Mouse (Mus musculus) heart, postnatal 14 days (tissue): Measurements from ENCODE around the gene Il6ra. TPM values are rescaled to one million over a fixed set of nuclear protein-coding genes. Genes with fewer than 3 reads are reported as not detected.

Experiments used
- DNase-seq, 2 experiments: peaks; one replicate each; pipeline ENCODE4 v3.0.0; 2021 to 2022
- intact Hi-C: fragments of 180-260 bp; cut with DNase I; formaldehyde crosslinking; loops from one replicate; pipeline ENCODE4 v1.15.1; 2025
- total RNA-seq, 2 experiments: library from RNA; stranded (reverse); gene quantifications; 2 replicates each; pipeline ENCODE4 v1.2.3; 2021

Il6ra gene
- total RNA-seq, 2 experiments from 2014 or later, result 4.9 to 5.5 TPM

DNA sequence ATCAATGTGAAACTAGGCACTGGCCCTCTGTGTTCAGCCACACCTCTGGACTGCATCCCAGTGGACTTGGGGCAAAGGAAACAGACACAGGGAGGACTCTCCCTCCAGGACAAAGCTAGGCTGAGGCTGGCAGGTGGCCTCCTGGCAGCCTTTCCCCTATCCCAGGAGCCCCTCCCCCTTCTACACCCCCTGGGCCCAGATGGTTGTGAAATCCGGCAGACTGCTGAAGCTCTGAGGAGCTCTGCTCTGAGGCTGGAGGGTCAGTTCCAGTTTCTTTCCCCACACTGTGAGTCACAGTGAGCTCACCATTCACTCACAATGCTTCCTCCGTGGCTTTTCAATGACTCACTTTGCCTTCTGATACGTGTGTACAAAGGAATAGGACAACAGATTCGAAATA, 51.9 kb downstream of the Il6ra start:
- DNase-seq, result peak; percentile 82 to 83
- intact Hi-C loops, result loop anchor here (2.0 to 10.0 kb wide), 3 partner anchors 52 to 214 kb away; partner anchors contain the start of genes Atp8b2, Il6ra and Tpm3

GRCm38 (mm10) chr3:89860343-89860742, 52.7 kb downstream of the Il6ra start:
- intact Hi-C loops, result loop anchor here (2.0 to 10.0 kb wide), 3 partner anchors 52 to 214 kb away; partner anchors contain the start of genes Atp8b2, Il6ra and Tpm3
- no peak for DNase-seq

DNA sequence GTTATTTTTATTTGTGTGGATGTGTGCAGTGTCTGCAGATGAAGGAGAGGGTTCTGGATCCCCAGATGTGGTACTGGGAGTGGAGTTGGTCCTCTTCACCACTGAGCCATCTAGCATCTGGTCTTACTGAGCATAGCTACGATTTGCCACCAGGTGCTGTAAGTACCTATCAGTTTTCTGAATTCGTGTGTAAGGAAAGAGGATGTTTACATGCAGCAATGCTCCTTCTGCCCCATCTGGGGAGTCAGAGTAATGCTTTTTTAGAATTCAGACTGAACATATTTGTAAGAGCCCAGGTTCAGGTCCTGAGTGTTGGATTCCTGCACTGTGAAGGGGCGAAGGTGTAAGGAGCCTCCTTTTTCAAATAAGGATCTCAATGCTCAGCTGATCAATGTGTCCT, 53.1 kb downstream of the Il6ra start:
- intact Hi-C loops, result loop anchor here (2.0 to 10.0 kb wide), 5 partner anchors 53 to 355 kb away; partner anchors contain the start of genes Atp8b2, Il6ra and Tpm3

DNA sequence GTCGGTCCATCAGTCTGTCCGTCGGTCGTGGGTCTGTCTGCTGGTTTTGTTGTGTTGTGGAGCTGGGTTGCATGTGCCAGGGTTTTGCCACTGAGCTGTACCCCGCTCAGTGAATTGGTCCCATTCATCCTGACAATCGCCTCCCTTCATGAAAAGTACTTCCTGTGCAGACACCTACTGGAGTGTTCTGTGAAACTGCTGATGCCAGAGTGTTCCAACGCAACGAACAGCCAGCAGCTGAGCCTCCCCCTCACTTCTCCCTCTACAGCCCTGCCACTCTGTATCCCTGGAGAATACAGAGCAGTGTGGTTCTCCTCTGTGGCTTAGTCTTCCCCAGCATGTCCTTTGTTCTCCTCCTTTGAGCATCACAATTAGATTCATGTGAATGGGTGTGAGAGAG, 54.1 kb downstream of the Il6ra start:
- intact Hi-C loops, result loop anchor here (1.0 to 10.0 kb wide), 4 partner anchors 42 to 354 kb away; no protein-coding TSS in a partner anchor
- DNase-seq, result no peak

More for the DNA sequence above, 53.1 kb downstream of the Il6ra start:
- DNase-seq, result no peak

GRCm38 (mm10) chr3:89858123-89858522, 54.9 kb downstream of the Il6ra start:
- intact Hi-C loops, result loop anchor here (1.0 to 10.0 kb wide), 4 partner anchors 41 to 353 kb away; no protein-coding TSS in a partner anchor
- peak in 1 of 2 experiments; percentile 46 for DNase-seq

DNA sequence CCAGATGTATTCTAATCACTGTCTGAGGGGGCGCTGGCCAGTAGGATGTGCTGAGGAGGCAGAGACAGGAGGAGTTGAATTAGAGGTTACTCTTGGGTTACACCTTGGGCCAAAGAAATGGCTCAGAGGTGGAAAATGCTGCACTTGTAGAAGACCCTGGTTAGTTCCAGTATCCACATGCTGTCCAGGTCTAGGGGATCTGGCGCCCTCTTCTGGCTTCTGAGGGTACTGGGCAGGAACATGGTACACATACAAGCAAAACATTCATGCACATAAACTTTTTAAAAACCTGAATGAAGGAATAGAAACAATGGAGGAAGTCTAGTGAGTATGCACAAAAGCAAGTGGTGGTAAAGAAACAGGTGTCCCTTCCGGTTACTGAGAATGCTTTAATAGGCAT, 55.6 kb downstream of the Il6ra start:
- intact Hi-C loops, result loop anchor here (5.0 to 10.0 kb wide), 2 partner anchors 125 to 353 kb away; no protein-coding TSS in a partner anchor
- peak in 1 of 2 experiments; percentile 34 for DNase-seq

GRCm38 (mm10) chr3:89853752-89854151, 59.2 kb downstream of the Il6ra start:
- peak; percentile 59 to 66 for DNase-seq
- intact Hi-C loops, result loop anchor here (10.0 kb wide), 1 partner anchor 349 kb away; no protein-coding TSS in a partner anchor

- no peak for DNase-seq
- intact Hi-C loops, result no loop called here
Measured at GRCm38 (mm10) chr3:89848083-89848482, 64.9 kb downstream of the Il6ra start.

DNA sequence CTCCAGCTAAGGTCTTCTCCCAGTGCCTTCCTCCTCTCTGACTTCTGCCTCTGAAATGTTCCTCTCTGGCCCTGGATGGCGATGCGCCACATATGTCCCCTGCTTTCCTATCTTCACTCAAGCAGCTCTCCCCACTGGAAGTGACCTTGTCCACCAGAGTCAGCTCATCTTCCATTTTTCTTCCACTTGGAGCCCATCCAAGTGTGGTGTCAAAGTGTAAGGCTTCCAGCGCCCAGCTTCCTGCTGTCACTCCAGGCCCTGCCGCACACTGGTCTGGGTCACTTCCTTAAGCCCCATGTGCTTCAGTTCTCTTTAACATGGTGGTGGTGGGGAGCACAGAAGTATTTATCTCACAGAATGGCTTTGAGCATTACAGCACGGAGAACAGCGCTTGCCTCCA, 65.4 kb downstream of the Il6ra start:
- intact Hi-C loops, result no loop called here
- no peak for DNase-seq

DNA sequence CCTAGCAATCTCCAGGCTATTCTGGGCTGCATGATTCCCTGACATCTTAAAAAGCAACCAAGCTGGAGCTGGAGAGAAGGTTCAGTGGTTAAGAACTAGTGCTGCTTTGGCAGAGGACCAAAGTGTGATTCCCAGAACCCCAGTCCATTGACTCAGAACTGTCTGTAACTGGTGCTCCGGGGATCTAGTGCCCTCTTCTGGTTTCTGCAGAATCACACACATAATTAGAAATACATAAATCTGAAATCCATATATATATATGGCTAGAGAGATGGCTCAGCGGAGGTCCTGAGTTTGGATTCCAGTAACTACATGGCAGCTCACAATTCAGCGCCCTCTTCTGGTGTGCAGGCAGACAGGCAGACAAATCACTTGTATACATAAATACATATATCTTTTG, 65.9 kb downstream of the Il6ra start:
- intact Hi-C loops, result no loop called here
- no peak for DNase-seq

DNA sequence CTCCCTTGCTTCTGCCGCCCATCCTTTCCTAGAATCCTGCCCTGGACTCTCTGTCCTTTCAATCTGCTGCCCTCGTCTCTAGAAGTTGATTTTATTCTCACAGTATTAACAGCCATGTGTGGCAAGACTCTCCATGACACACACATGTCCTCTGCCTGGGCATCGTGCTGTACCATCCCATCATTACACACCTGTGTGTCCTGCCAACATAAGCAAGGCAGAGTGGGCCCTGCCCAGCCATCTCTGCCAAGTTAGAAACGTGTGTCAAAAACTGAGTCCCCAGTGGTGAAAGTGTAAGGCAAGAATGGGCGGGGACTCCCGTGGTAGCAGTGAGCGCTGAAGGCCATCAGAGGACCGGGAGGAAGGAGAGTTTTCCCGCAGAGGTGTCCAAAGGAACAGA, 67.2 kb downstream of the Il6ra start:
- intact Hi-C loops, result no loop called here
- no peak for DNase-seq

DNA sequence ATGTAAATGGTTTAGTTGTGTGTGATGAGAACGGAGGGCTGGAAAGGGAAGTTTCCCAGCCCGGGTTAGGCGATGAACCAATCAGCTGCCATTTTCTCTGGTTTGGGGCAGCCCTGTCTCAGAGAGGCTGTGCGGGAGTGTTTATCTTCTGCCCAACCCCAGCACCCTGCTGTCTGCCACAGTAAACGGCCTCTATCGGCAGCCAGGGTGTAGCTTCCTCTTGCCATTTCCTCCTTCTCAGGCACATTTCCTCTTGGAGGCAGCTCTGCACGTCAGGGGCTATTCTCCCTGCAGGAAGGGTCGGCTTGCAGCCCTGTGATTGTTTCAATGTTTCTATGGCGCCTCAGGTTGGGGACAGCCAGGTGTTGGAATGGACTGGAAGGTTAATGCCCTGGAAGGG, 69.8 kb downstream of the Il6ra start:
- peak; percentile 49 to 56 for DNase-seq
- intact Hi-C loops, result no loop called here

- DNase-seq, result peak in 1 of 2 experiments; percentile 60
- intact Hi-C loops, result no loop called here
Measured at GRCm38 (mm10) chr3:89842258-89842657, 70.7 kb downstream of the Il6ra start.

DNA sequence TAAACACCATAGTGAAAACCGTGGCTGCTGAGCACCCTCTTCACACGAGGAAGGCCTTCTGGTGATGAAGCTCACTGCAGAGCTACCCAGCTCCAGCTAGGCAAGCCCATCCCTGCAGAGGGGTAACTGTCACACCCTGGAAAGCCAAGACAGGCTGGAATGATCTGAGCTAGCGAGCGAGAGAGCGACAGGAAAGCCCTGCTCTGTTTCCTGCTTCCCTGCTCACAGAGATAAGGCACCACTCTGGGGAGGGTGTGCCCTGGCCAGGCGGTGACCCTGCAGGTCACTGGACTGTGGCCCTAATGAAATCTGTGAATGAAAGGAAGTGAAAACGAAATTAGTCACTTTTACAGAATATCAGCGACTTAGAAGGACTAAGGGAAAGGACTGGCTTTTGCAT, 77.6 kb downstream of the Il6ra start:
- intact Hi-C loops, result no loop called here
- DNase-seq, result peak; percentile 41

- DNase-seq, result peak; percentile 49 to 75
- intact Hi-C loops, result no loop called here
Measured at GRCm38 (mm10) chr3:89830815-89831591, 82.0 kb downstream of the Il6ra start, which contains the start of gene She. Gene She (plus strand): TSS chr3:89831370.

GRCm38 (mm10) chr3:89826295-89826694, 86.7 kb downstream of the Il6ra start:
- DNase-seq, result no peak
- intact Hi-C loops, result no loop called here

- intact Hi-C loops, result no loop called here
- no peak for DNase-seq
Measured at GRCm38 (mm10) chr3:89823594-89823993, 89.4 kb downstream of the Il6ra start.

DNA sequence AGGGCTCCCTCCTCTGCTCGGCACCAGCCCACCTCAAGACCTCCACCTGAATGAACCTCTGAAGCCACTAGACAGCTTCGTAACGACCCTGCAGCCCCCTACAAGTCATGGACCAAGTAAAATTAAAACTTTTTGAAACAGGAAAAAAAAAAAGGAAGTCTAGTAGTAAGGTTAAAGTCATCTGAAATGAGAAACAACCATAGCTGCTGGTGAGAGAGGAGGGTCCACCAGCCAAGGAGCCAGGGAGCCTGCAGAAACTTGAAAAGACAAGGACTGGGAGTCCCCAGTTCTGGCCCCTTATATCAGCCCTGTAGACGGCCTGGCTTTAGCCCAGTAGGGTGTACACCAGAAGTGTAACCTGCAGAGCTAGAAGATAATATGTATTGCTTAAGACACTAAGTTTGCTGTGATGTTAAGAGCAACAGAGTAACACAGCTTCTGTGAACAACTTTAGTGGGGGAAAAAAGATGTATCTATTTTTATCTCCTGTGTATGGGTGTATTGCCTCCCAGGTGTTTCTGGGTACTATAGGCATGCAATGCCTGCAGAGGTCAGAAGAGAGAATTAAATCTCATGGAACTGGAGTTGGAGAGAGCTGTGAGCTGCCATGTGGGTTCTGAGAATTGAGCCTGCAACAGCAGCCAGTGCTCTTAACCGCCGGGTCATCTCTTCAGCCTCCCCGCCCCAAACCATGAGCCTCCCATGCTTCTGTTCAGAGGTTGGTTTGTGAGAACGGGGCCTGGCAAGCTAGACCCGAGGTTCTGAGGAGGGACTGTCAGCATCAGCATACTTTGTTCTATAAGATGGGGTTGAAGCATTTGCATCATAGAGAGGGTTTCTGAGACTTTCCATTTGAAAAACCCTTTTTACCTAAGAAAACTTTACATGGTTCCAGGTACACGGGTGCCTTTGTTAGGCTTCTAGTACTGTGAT, 91.2 kb downstream of the Il6ra start:
- intact Hi-C loops, result no loop called here
- DNase-seq, result no peak

DNA sequence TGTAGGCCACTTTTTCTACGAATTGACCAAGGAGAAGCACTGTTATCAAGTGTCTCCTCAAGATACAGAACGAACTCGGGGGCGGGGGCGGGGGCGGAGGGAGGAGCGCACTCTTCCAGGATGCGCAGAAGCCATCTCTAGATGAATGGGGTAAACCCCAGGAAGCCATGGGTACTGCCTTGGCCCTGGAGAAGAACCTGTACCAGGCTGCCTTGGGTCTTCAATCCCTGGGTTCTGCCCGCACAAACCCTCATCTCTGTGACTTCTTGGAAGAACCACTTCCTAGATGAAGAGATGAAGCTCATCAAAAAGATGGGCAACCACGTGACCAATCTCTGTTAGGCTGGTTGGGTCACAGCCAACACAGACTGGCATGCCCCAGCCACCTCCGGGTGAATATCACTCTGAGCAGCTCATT, 91.9 kb downstream of the Il6ra start:
- no peak for DNase-seq
- intact Hi-C loops, result no loop called here

- intact Hi-C loops, result no loop called here
- no peak for DNase-seq
Measured at GRCm38 (mm10) chr3:89820311-89821095, 92.5 kb downstream of the Il6ra start.
